Mouse (Mus musculus): ENCODE measurements around the gene Rln3. TPM values are rescaled to one million over a fixed set of nuclear protein-coding genes. Genes with fewer than 3 reads are reported as not detected.

The Rln3 gene
- polyA plus RNA-seq, 1 experiment, result not detected

GRCm38 (mm10) chr8:84065457-84066072 lies 20.8 kb upstream of the Rln3 start:
- no peak for DNase-seq (ENCODE audit: low read depth)

- DNase-seq (ENCODE audit: low read depth), result no peak
Measured at GRCm38 (mm10) chr8:84065037-84065436, 20.2 kb upstream of the Rln3 start, which contains the start of gene Gm10643. Gm10643 (minus strand) TSS chr8:84065137.

GRCm38 (mm10) chr8:84063861-84064610 lies 19.2 kb upstream of the Rln3 start:
- no peak for DNase-seq (ENCODE audit: low read depth)

- no peak for DNase-seq (ENCODE audit: low read depth)
Measured at GRCm38 (mm10) chr8:84060245-84060644, 15.4 kb upstream of the Rln3 start.

- no peak for DNase-seq (ENCODE audit: low read depth)
Measured at GRCm38 (mm10) chr8:84059226-84059625, 14.4 kb upstream of the Rln3 start.

- no peak for DNase-seq (ENCODE audit: low read depth)
Measured at GRCm38 (mm10) chr8:84057827-84058226, 13.0 kb upstream of the Rln3 start.

- no peak for DNase-seq (ENCODE audit: low read depth)
Measured at GRCm38 (mm10) chr8:84053229-84053628, 8.4 kb upstream of the Rln3 start.

- no peak for DNase-seq (ENCODE audit: low read depth)
Measured at GRCm38 (mm10) chr8:84052746-84053145, 7.9 kb upstream of the Rln3 start.

- DNase-seq (ENCODE audit: low read depth), result no peak
Measured at GRCm38 (mm10) chr8:84048171-84048570, 3.4 kb upstream of the Rln3 start.

- no peak for DNase-seq (ENCODE audit: low read depth)
Measured at GRCm38 (mm10) chr8:84046505-84046904, 1.7 kb upstream of the Rln3 start.

GRCm38 (mm10) chr8:84044103-84044502 lies 697 bp downstream of the Rln3 start:
- no peak for DNase-seq (ENCODE audit: low read depth)

- no peak for DNase-seq (ENCODE audit: low read depth)
Measured at GRCm38 (mm10) chr8:84042948-84043342, 1.9 kb downstream of the Rln3 start.

GRCm38 (mm10) chr8:84042066-84042947 lies 2.5 kb downstream of the Rln3 start, which contains the start of gene Il27ra:
Il27ra (minus strand) TSS chr8:84042589.
- DNase-seq (ENCODE audit: low read depth), result no peak

- DNase-seq (ENCODE audit: low read depth), result no peak
Measured at GRCm38 (mm10) chr8:84039050-84039449, 5.8 kb downstream of the Rln3 start.

- no peak for DNase-seq (ENCODE audit: low read depth)
Measured at GRCm38 (mm10) chr8:84038015-84038414, 6.8 kb downstream of the Rln3 start.

- no peak for DNase-seq (ENCODE audit: low read depth)
Measured at GRCm38 (mm10) chr8:84032777-84033176, 12.0 kb downstream of the Rln3 start.

GRCm38 (mm10) chr8:84029272-84029671 lies 15.5 kb downstream of the Rln3 start:
- no peak for DNase-seq (ENCODE audit: low read depth)

- no peak for DNase-seq (ENCODE audit: low read depth)
Measured at GRCm38 (mm10) chr8:84027449-84027848, 17.4 kb downstream of the Rln3 start.

- DNase-seq (ENCODE audit: low read depth), result no peak
Measured at GRCm38 (mm10) chr8:84025863-84026262, 18.9 kb downstream of the Rln3 start.

GRCm38 (mm10) chr8:84024171-84024570 lies 20.6 kb downstream of the Rln3 start:
- DNase-seq (ENCODE audit: low read depth), result no peak

GRCm38 (mm10) chr8:84023631-84024030 lies 21.2 kb downstream of the Rln3 start:
- DNase-seq (ENCODE audit: low read depth), result no peak

GRCm38 (mm10) chr8:84023085-84023484 lies 21.7 kb downstream of the Rln3 start:
- no peak for DNase-seq (ENCODE audit: low read depth)

All from gonadal fat pad, adult 2 months (tissue).